Mouse (Mus musculus) liver, embryonic 14 days (tissue): ENCODE measurements around the gene Shroom1. TPM values are rescaled to one million over a fixed set of nuclear protein-coding genes. Genes with fewer than 3 reads are reported as not detected.

Experiments
- polyA plus RNA-seq: library from polyadenylated mRNA; depleted of rRNA; stranded (reverse); fragments of >200 nt; gene quantifications from 2 replicates; pipeline ENCODE4 v1.2.3, GENCODE M21; 2012; rRNA removed

Shroom1 gene
- 1.2 and 1.3 TPM in 2 replicates for polyA plus RNA-seq

DNA sequence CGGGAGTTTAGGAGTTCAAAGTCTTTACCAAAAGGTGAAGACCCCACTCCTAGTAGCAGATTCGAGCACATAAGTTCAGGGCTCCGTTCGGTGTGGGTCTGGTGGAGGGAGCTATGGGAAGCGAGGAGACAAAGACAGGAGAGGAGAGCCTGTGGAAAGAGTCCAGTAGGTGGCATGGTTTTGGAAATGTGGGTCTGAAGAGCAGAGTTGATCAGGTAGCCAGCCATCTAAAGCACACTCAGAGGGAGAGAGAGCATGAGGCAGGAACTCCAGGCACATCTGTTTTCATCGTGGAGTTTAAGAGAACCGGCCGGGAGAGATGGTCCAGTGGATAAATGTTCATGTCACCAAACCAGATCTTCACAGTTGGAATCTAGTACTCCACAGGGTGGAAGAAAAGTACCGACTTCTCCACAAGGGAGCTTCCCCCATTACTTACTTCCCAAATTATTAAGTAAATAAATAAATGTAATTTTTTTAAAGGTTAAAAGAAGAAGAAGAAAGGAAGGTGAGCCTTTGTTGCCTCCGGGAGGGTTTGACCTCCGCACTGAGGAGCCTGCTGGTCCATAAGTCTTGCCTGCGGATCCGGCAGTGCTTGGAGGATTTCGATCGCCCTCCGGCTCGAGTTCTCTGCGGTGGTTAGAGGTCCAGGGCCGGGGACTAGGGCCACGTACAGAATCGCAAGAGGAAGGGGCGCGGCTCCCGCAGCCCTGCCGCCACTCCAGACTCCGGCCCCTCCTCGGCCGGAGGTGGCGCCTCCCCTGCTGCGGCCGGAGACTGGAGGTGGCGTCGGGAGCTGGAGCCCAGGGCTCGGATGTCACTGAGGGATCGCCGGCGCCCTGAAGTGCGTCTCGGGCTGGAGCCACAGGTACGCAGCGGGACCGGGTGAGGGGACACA, at the start of gene Shroom1, which contains the start of gene Gm10447:
Gene Shroom1 (plus strand): TSS at position 732 of the 898 bp plus-strand sequence.
Gene Gm10447 (minus strand): TSS at position 637 of the 898 bp plus-strand sequence.

DNA sequence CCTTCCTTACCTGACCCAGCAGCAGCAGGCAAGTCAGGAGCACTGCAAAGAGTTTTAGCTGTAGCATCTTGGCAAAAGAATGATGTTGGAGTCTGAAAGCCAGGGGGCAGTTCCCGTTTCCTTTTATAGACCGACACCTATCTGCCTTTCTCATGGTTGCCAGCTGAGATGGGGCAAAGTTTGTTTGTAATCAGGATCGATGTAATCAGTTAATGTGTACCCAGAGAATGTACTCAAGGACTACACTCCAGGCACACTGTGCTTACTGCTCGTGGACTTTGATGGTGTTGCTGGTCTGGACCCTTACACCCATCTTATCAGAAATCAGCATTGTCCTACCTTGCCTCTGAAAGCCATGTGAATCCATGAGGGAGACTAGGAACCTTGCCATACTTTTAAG, 34.0 kb upstream of the Shroom1 start, which contains the start of gene Leap2:
Gene Leap2 (minus strand): TSS at position 135 of the 400 bp plus-strand sequence.

DNA sequence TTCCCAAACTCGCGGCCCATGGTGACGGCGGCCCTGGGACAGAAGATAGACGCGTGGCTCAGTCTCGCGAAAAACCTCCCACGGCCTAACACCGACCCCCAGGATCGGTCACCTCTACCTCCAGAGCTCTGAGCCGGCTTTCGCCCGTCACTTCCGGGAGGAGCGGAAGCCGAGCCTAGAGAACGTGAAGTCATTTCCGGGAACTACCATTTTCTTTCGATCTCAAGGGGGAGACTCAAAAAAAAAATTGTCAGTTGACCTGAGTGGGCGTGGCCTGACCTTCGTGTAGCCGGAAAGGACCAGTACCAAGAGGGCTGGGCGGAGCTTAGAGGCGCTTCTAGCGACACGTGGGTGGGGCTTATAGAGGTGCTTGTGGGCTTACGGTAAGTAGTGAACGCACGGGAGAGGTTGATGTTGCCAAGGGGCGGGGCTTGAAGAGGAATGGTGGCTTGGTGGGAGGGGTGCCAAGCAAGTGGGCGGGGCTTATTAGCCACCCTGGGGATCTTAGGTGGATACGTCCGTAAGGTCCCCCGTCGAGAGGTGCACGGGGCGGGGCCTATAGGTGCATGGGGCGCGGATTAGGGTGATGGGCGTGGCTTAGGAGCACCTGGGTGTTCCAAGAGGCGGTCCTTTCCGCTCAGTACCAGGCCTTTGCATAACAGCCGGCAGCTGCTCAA, 26.2 kb upstream of the Shroom1 start, which contains the start of the genes Uqcrq and Gdf9:
Gene Uqcrq (minus strand): TSS at position 162 of the 677 bp plus-strand sequence.
Gene Gdf9 (plus strand): TSS at position 354 of the 677 bp plus-strand sequence.

DNA sequence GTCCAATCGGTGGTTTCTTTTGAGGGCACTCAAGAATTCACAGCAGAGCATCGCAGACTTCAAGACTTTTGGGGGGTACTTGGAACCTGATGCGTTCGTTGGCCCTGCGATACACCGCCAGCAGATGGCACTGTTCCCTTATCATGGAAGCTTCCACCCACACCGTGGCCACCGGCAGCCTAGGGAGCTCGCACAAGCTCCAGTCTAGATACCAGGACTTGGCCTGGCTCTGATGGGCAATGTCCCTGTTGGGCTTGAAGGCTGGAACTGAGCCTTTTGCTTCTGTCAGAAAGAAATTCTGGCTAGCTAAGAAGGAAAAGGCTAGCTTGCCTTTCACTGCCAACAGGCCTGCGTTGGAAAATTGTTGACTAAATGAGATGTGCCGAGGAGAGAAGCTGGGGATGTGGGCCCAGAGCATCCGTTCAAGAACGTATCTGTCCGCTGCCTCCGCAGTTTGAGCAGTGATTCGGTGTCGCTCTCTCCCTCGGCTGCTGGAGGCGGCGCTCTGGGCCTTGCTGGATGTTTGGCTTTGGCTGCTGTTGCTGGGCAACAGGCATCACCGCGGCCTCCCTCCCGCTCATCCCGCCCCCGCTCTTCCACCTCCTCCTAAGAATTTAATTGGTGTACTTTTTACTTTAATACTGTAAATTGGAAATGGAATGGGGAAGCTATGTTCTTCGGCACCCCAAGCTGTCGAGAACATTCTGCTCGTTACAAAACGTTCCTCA, 13.1 kb downstream of the Shroom1 start, which contains the start of gene Gm9837:
Gene Gm9837 (minus strand): TSS at position 512 of the 728 bp plus-strand sequence.

DNA sequence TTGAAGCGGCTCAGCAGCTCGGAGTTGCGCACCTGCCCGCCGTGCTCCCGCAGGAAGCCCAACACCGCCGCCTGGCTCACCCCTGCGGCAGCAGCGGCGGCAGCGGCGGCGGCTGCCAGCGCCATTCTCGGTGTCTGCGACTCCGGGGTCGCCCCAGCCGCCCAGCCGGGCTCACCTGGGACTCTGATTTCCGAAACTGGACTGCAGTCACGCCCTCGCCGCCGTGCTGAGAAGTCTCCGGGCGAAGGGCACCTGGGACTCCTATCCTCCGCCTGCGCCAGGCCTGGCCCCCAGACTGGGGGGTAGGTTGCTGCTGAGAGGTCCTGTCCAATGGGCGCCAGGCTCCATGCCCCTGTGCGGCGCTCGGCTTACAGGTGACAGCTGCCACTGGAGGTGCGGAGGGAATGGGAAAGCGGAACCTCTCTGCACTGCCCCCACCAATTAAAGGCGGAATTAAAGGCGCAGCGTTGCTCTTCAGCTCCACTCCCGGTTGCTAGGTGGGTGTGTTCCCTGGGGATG, 22.8 kb downstream of the Shroom1 start, which contains the start of the genes Gm9945 and Sowaha:
Gene Gm9945 (plus strand): TSS at position 384 of the 519 bp plus-strand sequence.
Gene Sowaha (minus strand): TSS at position 492 of the 519 bp plus-strand sequence.

Other genes with a start within 250 kb of the Shroom1 start
- 32.3 and 32.8 TPM in 2 replicates for gene Hspa4, start 156.7 kb upstream of the Shroom1 start, polyA plus RNA-seq
- 8.7 and 9.4 TPM in 2 replicates for gene Zcchc10, start 132.5 kb upstream of the Shroom1 start, polyA plus RNA-seq
- 4.2 and 4.5 TPM in 2 replicates for gene Aff4, start 106.4 kb upstream of the Shroom1 start, polyA plus RNA-seq
- 13.7 and 15.8 TPM in 2 replicates for gene Leap2, start 34.0 kb upstream of the Shroom1 start, polyA plus RNA-seq
- 215 and 231 TPM in 2 replicates for gene Uqcrq, start 26.4 kb upstream of the Shroom1 start, polyA plus RNA-seq
- gene Gdf9, start 26.2 kb upstream of the Shroom1 start, polyA plus RNA-seq: 0.12 and 0.43 TPM in 2 replicates
- 0.11 and 0.18 TPM in 2 replicates for gene Gm10447, start 95 bp upstream of the Shroom1 start, polyA plus RNA-seq
- not detected in 2 replicates for gene Gm9837, start 13.3 kb downstream of the Shroom1 start, polyA plus RNA-seq
- 0.12 and 0.17 TPM in 2 replicates for gene Gm9945, start 23.0 kb downstream of the Shroom1 start, polyA plus RNA-seq
- gene Sowaha, start 23.1 kb downstream of the Shroom1 start, polyA plus RNA-seq: 11.3 and 16.0 TPM in 2 replicates
- 28.8 and 34.9 TPM in 2 replicates for gene Sept8, start 62.1 kb downstream of the Shroom1 start, polyA plus RNA-seq
- 3.4 and 3.6 TPM in 2 replicates for gene Kif3a, start 110.2 kb downstream of the Shroom1 start, polyA plus RNA-seq
- gene Il4, start 161.5 kb downstream of the Shroom1 start, polyA plus RNA-seq: 0.09 and 0.29 TPM in 2 replicates
- 0.02 TPM in 1 of 2 replicates, not detected in the other for gene Il13, start 177.5 kb downstream of the Shroom1 start, polyA plus RNA-seq